Mouse (Mus musculus) left cerebral cortex, postnatal 25 days (tissue): ENCODE results near the gene Nkain2. TPM values are rescaled to one million over a fixed set of nuclear protein-coding genes. Genes with fewer than 3 reads are reported as not detected.

ENCODE experiments used
- DNase-seq, 2 experiments: peaks; one replicate each; pipeline ENCODE4 v3.0.0; 2022; ENCODE audit warnings: low spot score in 2 of 2, mixed read lengths in 1 of 2
- intact Hi-C: fragments of 180-260 bp; cut with DNase I; formaldehyde crosslinking; loops from one replicate; pipeline ENCODE4 v1.15.1; 2025
- total RNA-seq, 2 experiments: library from RNA; stranded (reverse); gene quantifications; 2 replicates each; pipeline ENCODE4 v1.2.3; 2021

Nkain2 gene
- total RNA-seq, 2 experiments from 2014 or later = 30.0 to 30.2 TPM

GRCm38 (mm10) chr10:32604448-32604847 is 285.8 kb downstream of the Nkain2 start:
- intact Hi-C loops = no loop called here
- DNase-seq = no peak

GRCm38 (mm10) chr10:32602798-32603197 is 287.5 kb downstream of the Nkain2 start:
- intact Hi-C loops = no loop called here
- DNase-seq = peak in 1 of 2 experiments; percentile 61

GRCm38 (mm10) chr10:32594998-32595397 is 295.3 kb downstream of the Nkain2 start:
- DNase-seq = no peak
- intact Hi-C loops = no loop called here

GRCm38 (mm10) chr10:32577276-32577580 is 313.0 kb downstream of the Nkain2 start:
- DNase-seq = no peak
- intact Hi-C loops = no loop called here

GRCm38 (mm10) chr10:32576559-32577275 is 313.5 kb downstream of the Nkain2 start:
- no peak for DNase-seq
- intact Hi-C loops = no loop called here

- intact Hi-C loops = no loop called here
- no peak for DNase-seq
These were observed 332.6 kb downstream of the Nkain2 start for GRCm38 (mm10) chr10:32557673-32558072.

- no peak for DNase-seq
- intact Hi-C loops = no loop called here
These were observed 354.2 kb downstream of the Nkain2 start for GRCm38 (mm10) chr10:32536057-32536456.

GRCm38 (mm10) chr10:32510821-32511220 is 379.4 kb downstream of the Nkain2 start:
- DNase-seq = no peak
- intact Hi-C loops = no loop called here

- DNase-seq = peak in 1 of 2 experiments; percentile 47
- intact Hi-C loops = no loop called here
These were observed 395.6 kb downstream of the Nkain2 start for GRCm38 (mm10) chr10:32494591-32495182.

GRCm38 (mm10) chr10:32493600-32493999 is 396.7 kb downstream of the Nkain2 start:
- intact Hi-C loops = no loop called here
- DNase-seq = no peak

GRCm38 (mm10) chr10:32462726-32463125 is 427.5 kb downstream of the Nkain2 start:
- intact Hi-C loops = no loop called here
- no peak for DNase-seq

GRCm38 (mm10) chr10:32439932-32440519 is 450.2 kb downstream of the Nkain2 start:
- intact Hi-C loops = no loop called here
- no peak for DNase-seq

GRCm38 (mm10) chr10:32414228-32414627 is 476.0 kb downstream of the Nkain2 start:
- intact Hi-C loops = no loop called here
- DNase-seq = no peak

GRCm38 (mm10) chr10:32411331-32411730 is 478.9 kb downstream of the Nkain2 start:
- DNase-seq = no peak
- intact Hi-C loops = no loop called here

GRCm38 (mm10) chr10:32400961-32401360 is 489.3 kb downstream of the Nkain2 start:
- intact Hi-C loops = no loop called here
- peak in 1 of 2 experiments; percentile 6 for DNase-seq

- no peak for DNase-seq
- intact Hi-C loops = no loop called here
These were observed 496.3 kb downstream of the Nkain2 start for GRCm38 (mm10) chr10:32393859-32394521.

GRCm38 (mm10) chr10:32393326-32393725 is 496.9 kb downstream of the Nkain2 start:
- intact Hi-C loops = no loop called here
- DNase-seq = no peak

- no peak for DNase-seq
- intact Hi-C loops = no loop called here
These were observed 577.5 kb downstream of the Nkain2 start for GRCm38 (mm10) chr10:32312754-32313153.

- no peak for DNase-seq
- intact Hi-C loops = no loop called here
These were observed 589.2 kb downstream of the Nkain2 start for GRCm38 (mm10) chr10:32301024-32301597.

- peak; percentile 8 to 54 for DNase-seq
- intact Hi-C loops = no loop called here
These were observed 599.8 kb downstream of the Nkain2 start for GRCm38 (mm10) chr10:32290487-32290886.
